Mouse (Mus musculus): ENCODE data around the gene Mrpl18. TPM values are rescaled to one million over a fixed set of nuclear protein-coding genes. Genes with fewer than 3 reads are reported as not detected.

The Mrpl18 gene
- polyA plus RNA-seq, 1 experiment from 2014 or later = 159 TPM

Small RNAs within 50 kb of the gene (microRNA-seq; reads per million reads assigned to microRNA genes)
- not detected for gene Gm24085

Other genes with a start within 250 kb of the Mrpl18 start
- not detected in 2 replicates for gene Slc22a1, start 240.5 kb downstream of the Mrpl18 start, polyA plus RNA-seq (2014; fragmentation: Nextera tagmentation; extraction: Ambion mirVana)
- gene Igf2r, start 146.7 kb downstream of the Mrpl18 start, polyA plus RNA-seq (2014; fragmentation: Nextera tagmentation; extraction: Ambion mirVana) = 24.1 and 24.4 TPM in 2 replicates
- gene Mas1, start 48.2 kb downstream of the Mrpl18 start, polyA plus RNA-seq (2014; fragmentation: Nextera tagmentation; extraction: Ambion mirVana) = 0.19 and 0.28 TPM in 2 replicates
- gene Mrgprh, start 40.3 kb downstream of the Mrpl18 start, polyA plus RNA-seq (2014; fragmentation: Nextera tagmentation; extraction: Ambion mirVana) = not detected in 2 replicates
- 1.2 and 2.9 TPM in 2 replicates for gene Pnldc1, start 6.1 kb downstream of the Mrpl18 start, polyA plus RNA-seq (2014; fragmentation: Nextera tagmentation; extraction: Ambion mirVana)
- gene Tcp1, start 644 bp downstream of the Mrpl18 start, polyA plus RNA-seq (2014; fragmentation: Nextera tagmentation; extraction: Ambion mirVana) = 530 and 560 TPM in 2 replicates
- 0.42 and 1.0 TPM in 2 replicates for gene Acat3, start 24.3 kb upstream of the Mrpl18 start, polyA plus RNA-seq (2014; fragmentation: Nextera tagmentation; extraction: Ambion mirVana)
- 332 and 361 TPM in 2 replicates for gene Acat2, start 44.4 kb upstream of the Mrpl18 start, polyA plus RNA-seq (2014; fragmentation: Nextera tagmentation; extraction: Ambion mirVana)
- gene Wtap, start 77.8 kb upstream of the Mrpl18 start, polyA plus RNA-seq (2014; fragmentation: Nextera tagmentation; extraction: Ambion mirVana) = 137 and 141 TPM in 2 replicates
- gene Sod2, start 90.5 kb upstream of the Mrpl18 start, polyA plus RNA-seq (2014; fragmentation: Nextera tagmentation; extraction: Ambion mirVana) = 114 and 116 TPM in 2 replicates
- not detected in 2 replicates for gene Gpr31b, start 136.0 kb upstream of the Mrpl18 start, polyA plus RNA-seq (2014; fragmentation: Nextera tagmentation; extraction: Ambion mirVana)
- gene Tcp10b, start 144.8 kb upstream of the Mrpl18 start, polyA plus RNA-seq (2014; fragmentation: Nextera tagmentation; extraction: Ambion mirVana) = 0.16 TPM in 1 of 2 replicates, not detected in the other
- not detected in 2 replicates for gene Unc93a, start 215.5 kb upstream of the Mrpl18 start, polyA plus RNA-seq (2014; fragmentation: Nextera tagmentation; extraction: Ambion mirVana)